In genomic region chr12:27576109-27576700, GRCm38 (mm10) we compare ENCODE assay signal across 13 mouse cellular contexts.
DNase-seq lines count a peak whose midpoint lies in the region; ATAC-seq and TF ChIP-seq lines count a peak whose summit lies in the region.
"Had no signal": no experiment of that assay in that cellular context is flagged by ENCODE, and none has a peak within 500 bp of the region (broad histone marks: within the 10 kb centered on the region; RNA-seq: fewer than 3 reads in every experiment).

No protein-coding gene starts in this region.

- H3K27me3 ChIP-seq in intestine, embryonic 14.5 days (replicated peaks; ENCODE audit: control insufficient read depth, insufficient read depth, low read length): no peaks in the 10 kb centered on the region
- no peaks in the 10 kb centered on the region for H3K27me3 ChIP-seq in intestine, embryonic 15.5 days (replicated peaks)
- no peaks in the 10 kb centered on the region for H3K27me3 ChIP-seq in forebrain, embryonic 14.5 days (replicated peaks; ENCODE audit: control insufficient read depth, insufficient read depth, low read length)
- no peaks in the 10 kb centered on the region for H3K27me3 ChIP-seq in midbrain, embryonic 12.5 days
- no peaks in the 10 kb centered on the region for H3K27me3 ChIP-seq in stomach, postnatal 0 days (ENCODE audit: control insufficient read depth, insufficient read depth, low read length)
- no peaks in the 10 kb centered on the region for H3K27me3 ChIP-seq in thymus, adult 2 months (ENCODE audit: control insufficient read depth, insufficient read depth, low read length)

- TF ChIP-seq CTCF in stomach, postnatal 0 days (IDR thresholded peaks at IDR 0.05; ENCODE audit: low read depth): no peak
- no peak for TF ChIP-seq CTCF in thymus, adult 2 months (IDR thresholded peaks at IDR 0.05; ENCODE audit: borderline replicate concordance, control insufficient read depth, extremely low read depth, insufficient read depth, low read length, poor library complexity)

- 72% methylated on average over 3 of the region's 3 CpGs for WGBS in intestine, embryonic 14.5 days
- 57% methylated on average over 3 of the region's 3 CpGs for WGBS in intestine, embryonic 15.5 days
- 57% methylated on average over 3 of the region's 3 CpGs for WGBS in forebrain, embryonic 14.5 days
- WGBS in midbrain, embryonic 12.5 days: 54% methylated on average over 3 of the region's 3 CpGs
- 76% methylated on average over 3 of the region's 3 CpGs for WGBS in stomach, postnatal 0 days
- WGBS in thymus, adult 2 months: 86% methylated on average over 3 of the region's 3 CpGs

- 0 out of 2 replicates have a peak, but pooled peaks have one; percentile 47 for ATAC-seq in intestine, embryonic 14.5 days (replicated peaks; ENCODE audit: low FRiP score, low TSS enrichment, low read depth)
- ATAC-seq in intestine, embryonic 15.5 days: no peak
- 0 out of 2 replicates have a peak, but pooled peaks have one; percentile 42 for ATAC-seq in forebrain, embryonic 14.5 days
- ATAC-seq in midbrain, embryonic 12.5 days (ENCODE audit: low FRiP score, low read depth): peak; percentile 81
- ATAC-seq in stomach, postnatal 0 days (ENCODE audit: low FRiP score, low TSS enrichment): 0 out of 2 replicates have a peak, but pooled peaks have one; percentile 8

- TF ChIP-seq POLR2A in thymus, adult 2 months (IDR thresholded peaks at IDR 0.05; ENCODE audit: control insufficient read depth, extremely low read depth, insufficient read depth, low read length, poor library complexity): no peak

- no peaks in the 10 kb centered on the region for H3K36me3 ChIP-seq in intestine, embryonic 14.5 days (ENCODE audit: control insufficient read depth, insufficient read depth, low read length)
- no peaks in the 10 kb centered on the region for H3K36me3 ChIP-seq in intestine, embryonic 15.5 days
- H3K36me3 ChIP-seq in forebrain, embryonic 14.5 days (ENCODE audit: control insufficient read depth, insufficient read depth, low read length): no peaks in the 10 kb centered on the region
- no peaks in the 10 kb centered on the region for H3K36me3 ChIP-seq in midbrain, embryonic 12.5 days
- no peaks in the 10 kb centered on the region for H3K36me3 ChIP-seq in stomach, postnatal 0 days (ENCODE audit: control insufficient read depth, insufficient read depth, low read length)
- no peaks in the 10 kb centered on the region for H3K36me3 ChIP-seq in thymus, adult 2 months (ENCODE audit: control insufficient read depth, insufficient read depth, low read length)
- H3K36me3 ChIP-seq: G1E had no signal

- no peak overlapping the region for H3K4me3 ChIP-seq in intestine, embryonic 14.5 days (ENCODE audit: low read depth, low read length)
- H3K4me3 ChIP-seq in intestine, embryonic 15.5 days (replicated peaks): no peak overlapping the region
- H3K4me3 ChIP-seq in forebrain, embryonic 14.5 days (ENCODE audit: low read depth, low read length): no peak overlapping the region
- H3K4me3 ChIP-seq in midbrain, embryonic 12.5 days: no peak overlapping the region
- H3K4me3 ChIP-seq in stomach, postnatal 0 days (ENCODE audit: low read depth, low read length): no peak overlapping the region
- no peak overlapping the region for H3K4me3 ChIP-seq in thymus, adult 2 months (ENCODE audit: control insufficient read depth, insufficient read depth, low read length)
- H3K4me3 ChIP-seq: left cerebral cortex, adult 2 months had no signal

- H3K4me1 ChIP-seq in intestine, embryonic 14.5 days (replicated peaks; ENCODE audit: control insufficient read depth, insufficient read depth, low read length): no peaks in the 10 kb centered on the region
- H3K4me1 ChIP-seq in intestine, embryonic 15.5 days (replicated peaks): no peaks in the 10 kb centered on the region
- H3K4me1 ChIP-seq in forebrain, embryonic 14.5 days (ENCODE audit: control insufficient read depth, insufficient read depth, low read length): peaks cover 10% of the 10 kb centered on the region; the same call in 1 of the 2 replicates
- H3K4me1 ChIP-seq in midbrain, embryonic 12.5 days: peaks cover 22% of the 10 kb centered on the region
- H3K4me1 ChIP-seq in stomach, postnatal 0 days (replicated peaks; ENCODE audit: control insufficient read depth, insufficient read depth): no peaks in the 10 kb centered on the region
- no peaks in the 10 kb centered on the region for H3K4me1 ChIP-seq in thymus, adult 2 months (replicated peaks; ENCODE audit: control insufficient read depth, insufficient read depth, low read length)

- H3K9ac ChIP-seq in intestine, embryonic 14.5 days (ENCODE audit: low read length): no peak overlapping the region
- no peak overlapping the region for H3K9ac ChIP-seq in intestine, embryonic 15.5 days
- no peak overlapping the region for H3K9ac ChIP-seq in forebrain, embryonic 14.5 days (ENCODE audit: low read length)
- H3K9ac ChIP-seq in midbrain, embryonic 12.5 days (replicated peaks): no peak overlapping the region
- no peak overlapping the region for H3K9ac ChIP-seq in stomach, postnatal 0 days (ENCODE audit: low read length)

- H3K4me2 ChIP-seq in intestine, embryonic 14.5 days (ENCODE audit: low read length): no peak overlapping the region
- H3K4me2 ChIP-seq in intestine, embryonic 15.5 days (replicated peaks): no peak overlapping the region
- H3K4me2 ChIP-seq in forebrain, embryonic 14.5 days (ENCODE audit: low read length): no peak overlapping the region
- H3K4me2 ChIP-seq in midbrain, embryonic 12.5 days (replicated peaks): no peak overlapping the region
- no peak overlapping the region for H3K4me2 ChIP-seq in stomach, postnatal 0 days (replicated peaks; ENCODE audit: low read depth)

- no peak for TF ChIP-seq EP300 in stomach, postnatal 0 days (optimal IDR thresholded peaks at IDR 0.05)

- no peak overlapping the region for H3K27ac ChIP-seq in intestine, embryonic 14.5 days (ENCODE audit: low read depth)
- no peak overlapping the region for H3K27ac ChIP-seq in intestine, embryonic 15.5 days
- peak overlapping the region; percentile 54; the same call in 1 of the 2 replicates for H3K27ac ChIP-seq in forebrain, embryonic 14.5 days (ENCODE audit: low read depth, low read length)
- peak overlapping the region; percentile 77 for H3K27ac ChIP-seq in midbrain, embryonic 12.5 days (replicated peaks)
- H3K27ac ChIP-seq in stomach, postnatal 0 days (replicated peaks): no peak overlapping the region
- no peak overlapping the region for H3K27ac ChIP-seq in thymus, adult 2 months (ENCODE audit: control insufficient read depth, insufficient read depth, low read length)
- H3K27ac ChIP-seq: left cerebral cortex, adult 2 months had no signal

- H3K9me3 ChIP-seq in intestine, embryonic 14.5 days (ENCODE audit: control insufficient read depth, low read length): no peaks in the 10 kb centered on the region
- H3K9me3 ChIP-seq in intestine, embryonic 15.5 days: no peaks in the 10 kb centered on the region
- no peaks in the 10 kb centered on the region for H3K9me3 ChIP-seq in forebrain, embryonic 14.5 days (replicated peaks; ENCODE audit: control insufficient read depth, low read length)
- H3K9me3 ChIP-seq in midbrain, embryonic 12.5 days: no peaks in the 10 kb centered on the region
- H3K9me3 ChIP-seq in stomach, postnatal 0 days (ENCODE audit: control insufficient read depth, low read length): no peaks in the 10 kb centered on the region

- no peak for DNase-seq in intestine, embryonic 14.5 days (ENCODE audit: low spot score)
- DNase-seq in forebrain, embryonic 14.5 days (ENCODE audit: low spot score): peak; percentile 20
- DNase-seq in stomach, postnatal 0 days (ENCODE audit: low spot score): no peak
- no peak for DNase-seq in thymus, postnatal 25 days
- no peak for DNase-seq in thymus, adult 2 months
- DNase-seq: cerebellum, adult 18-20 months; kidney, adult 11 months; kidney, postnatal 36 days; lung, postnatal 10 days had no signal

Comparison
In these comparisons a context has a peak if more than half of its experiments do, and no peak if none do; other contexts are left out.
1. H3K27ac ChIP-seq: peak in forebrain, embryonic 14.5 days (single experiment) and midbrain, embryonic 12.5 days (single experiment); none in intestine, embryonic 14.5 days (single experiment), intestine, embryonic 15.5 days (single experiment), stomach, postnatal 0 days (single experiment) and thymus, adult 2 months (single experiment).